ENCODE assay signal across 29 mouse cellular contexts in the genomic region with DNA sequence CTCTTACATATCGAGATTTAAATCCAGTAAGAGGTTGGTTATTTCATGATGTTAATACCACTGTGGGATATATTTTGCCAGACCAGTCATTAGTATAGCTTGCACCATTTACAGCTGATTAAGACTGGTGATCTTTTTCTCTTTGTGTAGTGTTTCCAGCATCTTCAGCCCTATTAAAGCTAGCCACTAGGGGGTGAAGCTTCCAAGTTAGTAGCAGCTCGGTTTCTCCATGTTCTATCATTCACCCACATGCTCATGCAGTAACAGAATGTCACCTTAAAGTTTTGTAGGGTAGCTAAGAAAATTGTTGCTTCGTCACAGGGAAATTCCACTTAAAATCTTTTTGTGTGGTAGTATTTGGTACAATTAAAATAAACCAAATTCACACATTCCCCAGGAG.
DNase-seq lines count a peak whose midpoint lies in the region; ATAC-seq and TF ChIP-seq lines count a peak whose summit lies in the region.
"Had no signal": no experiment of that assay in that cellular context is flagged by ENCODE, and none has a peak within 500 bp of the region (broad histone marks: within the 10 kb centered on the region; RNA-seq: fewer than 3 reads in every experiment).

No protein-coding gene starts in this region.

- no peak for DNase-seq in midbrain, postnatal 0 days (ENCODE audit: low spot score)
- DNase-seq in ZHBTc4 (ENCODE audit: low read depth, low spot score), result peak; percentile 15
- no peak for DNase-seq in gastrocnemius, postnatal 36 days
- no peak for DNase-seq in kidney, postnatal 36 days
- DNase-seq: adrenal gland, adult 2 months; adrenal gland, postnatal 36 days; B cell, adult 2 months; cerebellum, adult 8-10 months; cerebellum, postnatal 36 days; heart, postnatal 10 days; kidney, adult 2 months; kidney, postnatal 10 days; lung, embryonic 14.5 days; lung, postnatal 14 days; thymus, postnatal 4 days had no signal

- TF ChIP-seq CTCF in intestine, postnatal 0 days (IDR thresholded peaks at IDR 0.05; ENCODE audit: low read depth), result peak; percentile 47
- peak; percentile 19; the same call in 1 of the 2 replicates for TF ChIP-seq CTCF in midbrain, postnatal 0 days (IDR thresholded peaks at IDR 0.05)

- H3K9ac ChIP-seq in intestine, postnatal 0 days (ENCODE audit: low read depth, low read length), result no peak overlapping the region
- H3K9ac ChIP-seq in intestine, embryonic 15.5 days, result no peak overlapping the region
- H3K9ac ChIP-seq in midbrain, postnatal 0 days (replicated peaks; ENCODE audit: low read length, poor library complexity, severe bottlenecking), result no peak overlapping the region
- H3K9ac ChIP-seq in midbrain, embryonic 13.5 days (replicated peaks), result no peak overlapping the region
- H3K9ac ChIP-seq: heart, embryonic 13.5 days; hindbrain, embryonic 15.5 days; limb, embryonic 15.5 days; liver, embryonic 14.5 days; lung, embryonic 14.5 days; midbrain, embryonic 15.5 days had no signal

- no peak overlapping the region for H3K27ac ChIP-seq in intestine, postnatal 0 days (ENCODE audit: low read depth, low read length)
- no peak overlapping the region for H3K27ac ChIP-seq in intestine, embryonic 15.5 days
- H3K27ac ChIP-seq in midbrain, postnatal 0 days (ENCODE audit: low read depth, low read length), result no peak overlapping the region
- H3K27ac ChIP-seq in midbrain, embryonic 13.5 days, result no peak overlapping the region
- H3K27ac ChIP-seq: heart, embryonic 13.5 days; hindbrain, embryonic 10.5 days; hindbrain, embryonic 15.5 days; limb, embryonic 10.5 days; limb, embryonic 15.5 days; liver, embryonic 14.5 days; midbrain, embryonic 15.5 days had no signal

- no peak for ATAC-seq in intestine, postnatal 0 days
- no peak for ATAC-seq in intestine, embryonic 15.5 days
- no peak for ATAC-seq in midbrain, postnatal 0 days (ENCODE audit: low FRiP score)
- no peak for ATAC-seq in midbrain, embryonic 13.5 days
- ATAC-seq: forebrain, embryonic 14.5 days; inflammation-experienced regulatory T-cells, adult 6 months; midbrain, embryonic 15.5 days; Patski had no signal

- H3K4me1 ChIP-seq in intestine, postnatal 0 days (replicated peaks; ENCODE audit: control insufficient read depth, insufficient read depth, low read length), result no peaks in the 10 kb centered on the region
- H3K4me1 ChIP-seq in intestine, embryonic 15.5 days (replicated peaks), result no peaks in the 10 kb centered on the region
- no peaks in the 10 kb centered on the region for H3K4me1 ChIP-seq in midbrain, postnatal 0 days (ENCODE audit: insufficient read depth, low read length)
- H3K4me1 ChIP-seq in midbrain, embryonic 13.5 days (replicated peaks), result no peaks in the 10 kb centered on the region
- H3K4me1 ChIP-seq: heart, embryonic 13.5 days; hindbrain, embryonic 10.5 days; hindbrain, embryonic 15.5 days; limb, embryonic 10.5 days; limb, embryonic 15.5 days; midbrain, embryonic 15.5 days had no signal

- H3K36me3 ChIP-seq in intestine, postnatal 0 days (ENCODE audit: control insufficient read depth, insufficient read depth), result no peaks in the 10 kb centered on the region
- no peaks in the 10 kb centered on the region for H3K36me3 ChIP-seq in intestine, embryonic 15.5 days
- no peaks in the 10 kb centered on the region for H3K36me3 ChIP-seq in midbrain, postnatal 0 days (ENCODE audit: insufficient read depth, low read length)
- H3K36me3 ChIP-seq in midbrain, embryonic 13.5 days, result no peaks in the 10 kb centered on the region
- H3K36me3 ChIP-seq: G1E; heart, embryonic 13.5 days; hindbrain, embryonic 10.5 days; hindbrain, embryonic 15.5 days; limb, embryonic 10.5 days; limb, embryonic 15.5 days; midbrain, embryonic 15.5 days had no signal

- no peak overlapping the region for H3K4me2 ChIP-seq in intestine, postnatal 0 days (replicated peaks; ENCODE audit: low read depth)
- H3K4me2 ChIP-seq in intestine, embryonic 15.5 days (replicated peaks), result no peak overlapping the region
- H3K4me2 ChIP-seq in midbrain, postnatal 0 days (ENCODE audit: low read depth, low read length, poor library complexity, severe bottlenecking), result no peak overlapping the region
- H3K4me2 ChIP-seq in midbrain, embryonic 13.5 days (replicated peaks), result no peak overlapping the region
- H3K4me2 ChIP-seq: heart, embryonic 13.5 days; hindbrain, embryonic 15.5 days; limb, embryonic 15.5 days; lung, embryonic 14.5 days; midbrain, embryonic 15.5 days had no signal

- 76% methylated on average over 3 of the region's 3 CpGs for WGBS in intestine, postnatal 0 days
- 69% methylated on average over 3 of the region's 3 CpGs for WGBS in intestine, embryonic 15.5 days
- WGBS in midbrain, postnatal 0 days, result 77% methylated on average over 3 of the region's 3 CpGs
- 75% methylated on average over 3 of the region's 3 CpGs for WGBS in midbrain, embryonic 13.5 days

- H3K27me3 ChIP-seq in intestine, postnatal 0 days (replicated peaks; ENCODE audit: control insufficient read depth, insufficient read depth, low read length), result no peaks in the 10 kb centered on the region
- H3K27me3 ChIP-seq in intestine, embryonic 15.5 days (replicated peaks), result no peaks in the 10 kb centered on the region
- no peaks in the 10 kb centered on the region for H3K27me3 ChIP-seq in midbrain, postnatal 0 days (ENCODE audit: insufficient read depth, low read length)
- no peaks in the 10 kb centered on the region for H3K27me3 ChIP-seq in midbrain, embryonic 13.5 days
- H3K27me3 ChIP-seq: heart, embryonic 13.5 days; hindbrain, embryonic 15.5 days; limb, embryonic 15.5 days; midbrain, embryonic 15.5 days; Patski had no signal

- H3K9me3 ChIP-seq in intestine, postnatal 0 days (ENCODE audit: control insufficient read depth), result no peaks in the 10 kb centered on the region
- H3K9me3 ChIP-seq in intestine, embryonic 15.5 days, result no peaks in the 10 kb centered on the region
- no peaks in the 10 kb centered on the region for H3K9me3 ChIP-seq in midbrain, postnatal 0 days (ENCODE audit: low read length)
- H3K9me3 ChIP-seq in midbrain, embryonic 13.5 days, result no peaks in the 10 kb centered on the region
- H3K9me3 ChIP-seq: G1E; heart, embryonic 13.5 days; hindbrain, embryonic 10.5 days; hindbrain, embryonic 15.5 days; limb, embryonic 10.5 days; limb, embryonic 15.5 days; midbrain, embryonic 15.5 days had no signal

- intact Hi-C loops in gastrocnemius, postnatal 36 days (cut with DNase I), result no loop called here

- no peak overlapping the region for H3K4me3 ChIP-seq in intestine, postnatal 0 days (ENCODE audit: low read depth, low read length)
- no peak overlapping the region for H3K4me3 ChIP-seq in intestine, embryonic 15.5 days (replicated peaks)
- no peak overlapping the region for H3K4me3 ChIP-seq in midbrain, postnatal 0 days (ENCODE audit: low read depth, low read length)
- H3K4me3 ChIP-seq in midbrain, embryonic 13.5 days (replicated peaks), result no peak overlapping the region
- H3K4me3 ChIP-seq: heart, embryonic 13.5 days; hindbrain, embryonic 10.5 days; hindbrain, embryonic 15.5 days; limb, embryonic 10.5 days; limb, embryonic 15.5 days; midbrain, embryonic 15.5 days had no signal
